ENCODE assay signal across 20 mouse cellular contexts in genomic region chr7:144302498-144302897, GRCm38 (mm10).
DNase-seq lines count a peak whose midpoint lies in the region; ATAC-seq lines count a peak whose summit lies in the region.
"Had no signal": no experiment of that assay in that cellular context is flagged by ENCODE, and none has a peak within 500 bp of the region (broad histone marks: within the 10 kb centered on the region; RNA-seq: fewer than 3 reads in every experiment).

No protein-coding gene starts in this region.

- H3K4me2 ChIP-seq in hindbrain, embryonic 13.5 days = no peak overlapping the region
- H3K4me2 ChIP-seq in hindbrain, embryonic 14.5 days (replicated peaks) = no peak overlapping the region
- no peak overlapping the region for H3K4me2 ChIP-seq in midbrain, embryonic 12.5 days (replicated peaks)
- H3K4me2 ChIP-seq in midbrain, embryonic 14.5 days (ENCODE audit: low read length) = no peak overlapping the region
- H3K4me2 ChIP-seq: embryonic facial prominence, embryonic 12.5 days; embryonic facial prominence, embryonic 15.5 days; heart, embryonic 11.5 days had no signal

- no peaks in the 10 kb centered on the region for H3K27me3 ChIP-seq in hindbrain, embryonic 13.5 days
- no peaks in the 10 kb centered on the region for H3K27me3 ChIP-seq in hindbrain, embryonic 14.5 days (ENCODE audit: control insufficient read depth, insufficient read depth, low read length)
- H3K27me3 ChIP-seq in midbrain, embryonic 12.5 days = no peaks in the 10 kb centered on the region
- no peaks in the 10 kb centered on the region for H3K27me3 ChIP-seq in midbrain, embryonic 14.5 days (ENCODE audit: control insufficient read depth, insufficient read depth, low read length)
- H3K27me3 ChIP-seq: embryonic facial prominence, embryonic 12.5 days; embryonic facial prominence, embryonic 15.5 days had no signal

- peak; percentile 55 to 62 for DNase-seq in cerebellum, postnatal 10 days
- no peak for DNase-seq in cerebellum, adult 9-11 months
- no peak for DNase-seq in hindbrain, embryonic 14.5 days (ENCODE audit: low spot score)
- DNase-seq in midbrain, embryonic 14.5 days = no peak
- DNase-seq: adrenal gland, adult 8-10 months; adrenal gland, postnatal 25 days; cerebellum, adult 11-12 months; cerebellum, adult 8-10 months; cerebellum, postnatal 25 days; forebrain, postnatal 0 days; gastrocnemius, adult 2 months; gastrocnemius, postnatal 14 days; heart, adult 11 months had no signal

- peak overlapping the region; percentile 26; the same call in 1 of the 2 replicates for H3K27ac ChIP-seq in hindbrain, embryonic 13.5 days
- H3K27ac ChIP-seq in hindbrain, embryonic 14.5 days = no peak overlapping the region
- H3K27ac ChIP-seq in midbrain, embryonic 12.5 days (replicated peaks) = peak overlapping the region; percentile 30; the same call in 1 of the 2 replicates
- H3K27ac ChIP-seq in midbrain, embryonic 14.5 days (replicated peaks; ENCODE audit: low read depth, low read length) = no peak overlapping the region
- H3K27ac ChIP-seq: embryonic facial prominence, embryonic 12.5 days; embryonic facial prominence, embryonic 15.5 days; gastrocnemius, adult 2 months had no signal

- H3K9me3 ChIP-seq in hindbrain, embryonic 13.5 days = no peaks in the 10 kb centered on the region; the same call in 1 of the 2 replicates
- no peaks in the 10 kb centered on the region for H3K9me3 ChIP-seq in hindbrain, embryonic 14.5 days (ENCODE audit: control insufficient read depth, low read length)
- no peaks in the 10 kb centered on the region for H3K9me3 ChIP-seq in midbrain, embryonic 12.5 days
- H3K9me3 ChIP-seq in midbrain, embryonic 14.5 days (ENCODE audit: control insufficient read depth, low read length) = no peaks in the 10 kb centered on the region
- H3K9me3 ChIP-seq: embryonic facial prominence, embryonic 12.5 days; embryonic facial prominence, embryonic 15.5 days had no signal

- no peak overlapping the region for H3K4me3 ChIP-seq in hindbrain, embryonic 13.5 days
- no peak overlapping the region for H3K4me3 ChIP-seq in hindbrain, embryonic 14.5 days (replicated peaks; ENCODE audit: low read length)
- no peak overlapping the region for H3K4me3 ChIP-seq in midbrain, embryonic 12.5 days
- H3K4me3 ChIP-seq in midbrain, embryonic 14.5 days (replicated peaks; ENCODE audit: low read depth, low read length) = no peak overlapping the region
- H3K4me3 ChIP-seq: embryonic facial prominence, embryonic 12.5 days; embryonic facial prominence, embryonic 15.5 days; gastrocnemius, adult 2 months had no signal

- H3K4me1 ChIP-seq in hindbrain, embryonic 13.5 days (replicated peaks) = peaks cover 14% of the 10 kb centered on the region
- H3K4me1 ChIP-seq in hindbrain, embryonic 14.5 days (replicated peaks; ENCODE audit: control insufficient read depth, insufficient read depth, low read length) = peaks cover under 1% of the 10 kb centered on the region; the same call in 1 of the 2 replicates
- H3K4me1 ChIP-seq in midbrain, embryonic 12.5 days = 0 out of 2 replicates have a peak, but pooled peaks cover under 1% of the 10 kb centered on the region
- peaks cover 8% of the 10 kb centered on the region for H3K4me1 ChIP-seq in midbrain, embryonic 14.5 days (ENCODE audit: control insufficient read depth, insufficient read depth, low read length)
- H3K4me1 ChIP-seq: embryonic facial prominence, embryonic 12.5 days; embryonic facial prominence, embryonic 15.5 days had no signal

- no peak for ATAC-seq in hindbrain, embryonic 13.5 days (ENCODE audit: low FRiP score)
- ATAC-seq in hindbrain, embryonic 14.5 days (ENCODE audit: low FRiP score) = no peak
- ATAC-seq in midbrain, embryonic 12.5 days (ENCODE audit: low FRiP score, low read depth) = no peak
- ATAC-seq in midbrain, embryonic 14.5 days (ENCODE audit: low FRiP score, low TSS enrichment) = no peak
- ATAC-seq: activated CD4-positive, CD25-positive, alpha-beta regulatory T cell, adult 4 months; forebrain, embryonic 14.5 days; forebrain, postnatal 0 days had no signal

- WGBS in hindbrain, embryonic 13.5 days = 47% methylated on average over 5 of the region's 5 CpGs
- 40% methylated on average over 5 of the region's 5 CpGs for WGBS in hindbrain, embryonic 14.5 days
- 74% methylated on average over 5 of the region's 5 CpGs for WGBS in midbrain, embryonic 12.5 days
- 75% methylated on average over 5 of the region's 5 CpGs for WGBS in midbrain, embryonic 14.5 days

- H3K9ac ChIP-seq in hindbrain, embryonic 13.5 days = no peak overlapping the region
- H3K9ac ChIP-seq in hindbrain, embryonic 14.5 days = no peak overlapping the region
- H3K9ac ChIP-seq in midbrain, embryonic 12.5 days (replicated peaks) = no peak overlapping the region
- no peak overlapping the region for H3K9ac ChIP-seq in midbrain, embryonic 14.5 days (replicated peaks; ENCODE audit: low read length)
- H3K9ac ChIP-seq: embryonic facial prominence, embryonic 12.5 days; embryonic facial prominence, embryonic 15.5 days; forebrain, postnatal 0 days had no signal

- no peaks in the 10 kb centered on the region for H3K36me3 ChIP-seq in hindbrain, embryonic 13.5 days
- H3K36me3 ChIP-seq in hindbrain, embryonic 14.5 days (replicated peaks; ENCODE audit: control insufficient read depth, insufficient read depth) = no peaks in the 10 kb centered on the region
- no peaks in the 10 kb centered on the region for H3K36me3 ChIP-seq in midbrain, embryonic 12.5 days
- no peaks in the 10 kb centered on the region for H3K36me3 ChIP-seq in midbrain, embryonic 14.5 days (ENCODE audit: control insufficient read depth, insufficient read depth, low read length)
- H3K36me3 ChIP-seq: embryonic facial prominence, embryonic 12.5 days; embryonic facial prominence, embryonic 15.5 days had no signal

Comparison
In these comparisons a context has a peak if more than half of its experiments do, and no peak if none do; other contexts are left out.
1. DNase-seq: peak in cerebellum, postnatal 10 days (2 of 2); none in cerebellum, adult 9-11 months (single experiment), hindbrain, embryonic 14.5 days (single experiment) and midbrain, embryonic 14.5 days (single experiment).
2. H3K27ac ChIP-seq: peak in hindbrain, embryonic 13.5 days (single experiment) and midbrain, embryonic 12.5 days (single experiment); none in hindbrain, embryonic 14.5 days (single experiment) and midbrain, embryonic 14.5 days (single experiment).